Mouse (Mus musculus): ENCODE measurements around the gene Pcdh15.

Pcdh15 gene

DNA sequence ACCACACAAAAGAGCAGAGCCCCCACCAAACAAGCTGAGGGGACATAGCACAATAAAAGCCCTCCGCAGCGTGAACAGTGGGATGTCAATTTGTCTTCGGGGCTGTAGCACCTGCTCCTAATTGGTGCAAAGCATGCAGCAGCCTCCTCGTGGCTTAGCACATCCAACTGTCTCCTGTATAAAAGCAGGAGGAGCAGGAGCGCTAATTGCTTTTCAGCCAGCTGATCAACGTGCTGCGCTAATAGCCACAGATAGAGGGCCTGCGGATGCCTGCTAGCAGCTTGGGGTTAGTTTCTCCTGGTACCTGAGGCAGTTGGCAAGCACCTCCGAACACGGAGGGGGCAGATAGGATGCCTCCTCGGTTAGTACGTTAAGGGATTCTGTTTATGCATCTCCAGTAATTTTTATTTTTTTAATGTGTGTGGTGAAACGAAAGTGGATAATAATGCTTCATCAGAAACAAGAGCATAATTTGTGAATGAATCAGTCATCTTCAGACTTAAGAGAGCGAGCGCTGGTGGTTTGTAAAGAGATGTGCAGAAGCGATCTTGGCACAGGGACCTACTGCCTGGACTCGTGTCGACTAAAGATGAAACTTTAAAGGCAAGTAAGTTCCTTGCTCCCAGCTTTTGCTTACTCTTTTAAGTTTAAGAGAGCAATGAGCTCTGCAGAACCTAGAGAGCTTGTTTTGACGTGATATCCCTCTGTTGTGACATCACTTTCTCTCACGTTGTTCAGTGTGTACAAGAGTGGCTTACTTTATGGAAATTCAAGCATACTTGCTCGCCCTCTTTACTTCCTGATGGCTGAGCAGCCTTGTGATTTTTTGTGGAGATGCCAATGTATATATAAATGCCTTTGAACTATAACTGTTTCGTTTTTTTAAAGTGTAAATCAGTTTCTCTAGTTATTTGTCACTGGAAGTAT is 722.8 kb downstream of the Pcdh15 start:
- peak; percentile 33 for DNase-seq (ENCODE audit: low read depth, low spot score)

- no peak for DNase-seq (ENCODE audit: low read depth, low spot score)
These were observed 724.1 kb downstream of the Pcdh15 start for GRCm38 (mm10) chr10:73823214-73823613.

GRCm38 (mm10) chr10:73826354-73826753 is 727.2 kb downstream of the Pcdh15 start:
- peak; percentile 40 for DNase-seq (ENCODE audit: low read depth, low spot score)

DNA sequence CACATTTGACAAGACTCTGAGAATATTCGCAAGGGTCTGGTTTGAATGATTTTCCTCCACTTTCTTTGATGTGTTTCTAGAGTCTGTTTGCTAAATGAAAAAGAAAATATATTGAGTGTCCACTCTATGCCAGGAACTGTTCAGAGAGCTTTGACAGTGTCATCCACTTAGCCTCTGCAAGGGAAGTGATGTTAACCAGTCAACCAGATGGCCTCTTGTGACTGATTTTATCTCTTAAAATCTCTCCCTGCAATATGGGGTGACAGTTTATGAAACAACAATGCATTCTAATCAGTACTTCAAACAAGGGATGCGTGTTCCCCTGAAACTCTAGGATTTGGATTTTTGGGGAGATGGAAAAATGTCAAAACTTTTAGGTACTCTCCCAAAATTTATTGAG is 729.6 kb downstream of the Pcdh15 start:
- DNase-seq (ENCODE audit: low read depth, low spot score) = no peak

- DNase-seq (ENCODE audit: low read depth, low spot score) = no peak
These were observed 745.9 kb downstream of the Pcdh15 start for GRCm38 (mm10) chr10:73844998-73845397.

DNA sequence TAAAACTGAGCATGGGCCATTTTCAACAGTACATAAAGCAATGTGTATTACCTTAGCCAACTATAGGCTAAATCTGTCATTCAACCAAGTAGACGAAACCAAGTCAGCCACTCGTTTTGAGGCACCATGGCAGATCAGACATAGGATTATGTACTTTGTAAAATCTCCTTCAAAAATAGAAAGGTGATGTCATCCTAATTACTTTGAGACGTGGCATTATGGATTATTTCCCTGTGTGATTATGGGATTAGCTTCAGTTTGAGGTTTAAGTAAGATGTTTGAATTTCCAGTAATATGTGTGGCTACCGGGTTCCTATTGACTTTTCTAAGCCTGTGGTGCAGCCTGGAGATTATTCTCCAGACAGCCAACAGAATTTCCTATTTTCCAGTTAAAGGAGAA is 763.0 kb downstream of the Pcdh15 start:
- DNase-seq (ENCODE audit: low read depth, low spot score) = no peak

DNA sequence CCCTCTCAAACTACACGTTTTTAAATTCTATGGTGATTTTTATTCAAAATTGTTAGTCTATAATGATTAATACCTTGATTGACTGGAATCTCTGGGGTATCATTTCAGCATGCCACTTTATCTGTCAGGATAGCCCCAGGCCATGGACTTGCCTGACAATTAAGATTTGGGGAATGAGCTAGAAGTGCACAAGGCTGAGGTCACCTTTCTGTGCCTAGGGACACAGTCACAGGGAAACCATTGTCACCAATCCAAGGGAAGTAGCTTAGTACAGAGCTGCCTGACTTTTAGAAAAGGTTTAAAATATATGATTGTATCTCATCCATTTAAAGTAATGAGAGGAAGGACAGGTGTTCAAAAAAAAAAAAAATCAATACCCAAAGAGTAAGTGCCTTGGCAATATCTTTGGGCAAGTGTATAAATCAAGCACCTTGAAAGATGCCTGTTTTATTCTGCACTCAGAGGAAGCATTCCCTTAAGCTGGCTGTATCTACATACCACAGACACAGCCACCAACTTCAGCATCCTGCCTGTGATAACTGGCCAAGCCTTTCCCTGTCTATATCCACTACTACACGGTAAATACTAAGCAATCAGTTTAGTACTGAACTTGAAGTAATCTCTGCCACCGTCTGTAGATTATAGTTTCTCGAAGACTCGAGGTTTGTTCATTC is 779.0 kb downstream of the Pcdh15 start:
- no peak for DNase-seq (ENCODE audit: low read depth, low spot score)

DNA sequence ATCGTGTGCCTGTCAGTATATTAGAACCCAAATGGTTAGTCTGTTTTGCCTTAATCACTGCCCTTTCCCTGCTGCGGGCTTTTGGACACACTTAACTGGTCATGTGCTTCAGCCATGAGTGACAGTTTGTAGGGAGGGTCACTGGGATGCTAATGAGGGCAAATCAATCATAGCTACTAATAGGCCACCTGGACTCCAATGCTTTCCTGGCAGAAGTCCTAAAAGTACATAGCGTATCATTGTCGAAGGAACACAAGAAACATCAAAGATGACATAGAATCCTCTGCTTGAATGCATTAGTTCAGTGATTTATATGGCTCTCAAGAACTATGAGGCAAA is 779.6 kb downstream of the Pcdh15 start:
- no peak for DNase-seq (ENCODE audit: low read depth, low spot score)

DNA sequence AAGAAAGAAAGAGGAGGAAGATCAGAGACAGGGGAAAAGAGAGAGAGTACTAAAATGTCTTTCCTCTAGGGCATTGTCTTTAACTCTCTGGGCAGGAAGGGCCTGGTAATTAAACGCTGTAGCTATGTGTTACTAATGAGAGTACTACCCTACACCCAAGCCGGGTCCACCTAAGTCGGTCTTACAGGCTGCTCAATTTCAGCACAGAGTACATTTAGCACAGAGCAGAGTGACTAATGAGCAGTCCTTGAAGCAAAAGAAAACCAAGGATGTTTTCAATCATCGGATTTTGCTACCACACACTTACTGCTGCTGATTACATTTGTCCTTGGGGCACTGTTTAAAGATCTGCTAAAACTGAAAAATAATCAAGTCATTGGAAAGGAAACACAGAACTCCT is 788.6 kb downstream of the Pcdh15 start:
- DNase-seq (ENCODE audit: low read depth, low spot score) = no peak

GRCm38 (mm10) chr10:73892251-73892650 is 793.1 kb downstream of the Pcdh15 start:
- no peak for DNase-seq (ENCODE audit: low read depth, low spot score)

- no peak for DNase-seq (ENCODE audit: low read depth, low spot score)
These were observed 797.0 kb downstream of the Pcdh15 start for GRCm38 (mm10) chr10:73896086-73896607.

DNA sequence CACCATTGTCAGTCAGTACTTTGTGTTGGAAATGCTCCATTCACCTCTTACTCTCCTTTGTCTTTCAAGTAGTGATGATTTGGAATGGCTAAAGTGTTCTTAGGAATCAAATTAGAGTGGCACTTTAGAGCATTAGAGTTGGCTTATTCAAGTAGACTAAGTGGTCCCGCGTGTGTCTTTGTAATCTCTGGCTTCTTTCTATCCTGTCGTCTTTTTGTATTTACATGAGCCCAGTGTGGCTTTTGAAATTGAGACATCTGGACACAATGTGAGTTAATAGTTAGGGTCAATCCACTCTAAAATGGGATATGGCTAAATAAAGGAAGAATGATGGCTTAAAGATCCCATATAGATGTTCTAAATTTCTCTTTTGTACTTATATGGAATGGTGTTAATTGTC is 800.0 kb downstream of the Pcdh15 start:
- DNase-seq (ENCODE audit: low read depth, low spot score) = no peak

DNA sequence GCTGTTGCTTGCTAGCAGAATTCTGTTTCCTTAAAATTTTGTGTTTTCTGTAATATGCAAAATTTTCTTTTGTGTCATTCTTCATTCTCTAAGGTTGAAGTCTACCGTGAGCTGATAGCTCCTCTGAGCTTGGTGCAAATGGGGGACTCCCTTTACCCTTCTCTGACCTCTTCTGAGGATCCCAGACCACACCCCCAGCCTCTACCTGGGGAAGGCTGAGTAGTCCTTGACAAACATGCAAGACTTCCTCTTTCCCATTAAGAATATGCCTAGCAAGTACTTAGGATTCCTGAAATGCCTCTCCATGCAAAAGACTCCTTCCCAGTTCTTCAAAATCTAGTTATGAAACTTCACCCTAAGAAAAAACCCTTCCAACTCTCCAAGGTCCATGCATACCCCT is 808.5 kb downstream of the Pcdh15 start:
- DNase-seq (ENCODE audit: low read depth, low spot score) = no peak

DNA sequence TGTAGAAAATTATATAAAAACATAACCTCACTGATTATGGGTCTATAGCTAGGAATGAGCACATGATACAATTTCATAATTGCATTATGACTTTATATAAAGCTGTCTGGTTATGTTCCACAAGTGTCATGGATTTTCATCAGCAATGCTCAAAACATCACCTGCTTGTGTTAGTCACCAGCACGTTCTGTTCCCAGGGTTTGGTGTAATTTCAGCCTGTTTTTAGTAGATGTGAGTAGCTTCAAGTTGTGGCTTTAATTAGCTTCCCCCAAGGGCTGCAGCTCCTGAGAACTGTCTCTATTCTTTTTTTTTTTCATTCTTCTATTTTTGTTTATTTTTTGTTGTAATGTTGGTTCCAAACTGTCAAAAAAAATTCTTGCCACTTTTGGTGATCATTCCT is 809.4 kb downstream of the Pcdh15 start:
- DNase-seq (ENCODE audit: low read depth, low spot score) = peak; percentile 55

DNA sequence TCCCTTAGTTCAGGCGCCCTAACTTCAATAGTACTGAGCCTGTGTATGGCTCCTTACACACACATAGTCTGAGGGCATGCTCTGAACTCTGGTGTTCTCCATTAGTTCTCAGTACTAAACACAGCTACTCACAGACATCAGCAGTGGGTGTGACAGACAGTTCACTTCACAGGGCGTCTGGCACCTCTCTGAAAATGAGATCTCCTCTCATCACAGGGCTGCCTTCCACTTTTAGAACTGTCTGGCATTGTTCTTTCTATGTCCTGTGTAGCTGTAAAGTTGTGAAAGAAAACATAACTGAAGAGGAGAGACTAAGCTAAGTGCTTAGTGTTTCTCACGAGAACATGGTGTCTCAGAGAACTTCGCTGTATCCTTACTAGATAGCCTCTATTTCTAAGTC is 816.0 kb downstream of the Pcdh15 start:
- no peak for DNase-seq (ENCODE audit: low read depth, low spot score)

GRCm38 (mm10) chr10:73921579-73921978 is 822.4 kb downstream of the Pcdh15 start:
- no peak for DNase-seq (ENCODE audit: low read depth, low spot score)

DNA sequence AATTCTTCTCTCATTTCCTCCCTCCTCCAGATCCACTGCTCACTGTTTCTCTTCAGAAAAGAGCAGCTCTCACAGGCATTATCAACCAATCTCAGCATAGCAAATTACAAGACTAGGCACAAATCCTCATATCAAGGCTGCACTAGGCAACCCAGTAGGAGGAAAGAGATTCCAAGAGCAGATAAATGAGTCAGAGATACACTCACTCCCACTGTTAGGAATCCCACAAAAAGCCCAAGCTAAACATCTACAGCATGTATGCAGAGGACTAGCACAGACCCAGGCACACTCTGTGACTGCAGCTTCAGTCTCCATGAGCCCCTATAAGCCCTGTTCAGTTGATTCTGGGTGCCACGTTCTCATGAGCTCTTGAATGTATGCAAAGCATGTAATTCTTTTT is 829.5 kb downstream of the Pcdh15 start:
- DNase-seq (ENCODE audit: low read depth, low spot score) = no peak

DNA sequence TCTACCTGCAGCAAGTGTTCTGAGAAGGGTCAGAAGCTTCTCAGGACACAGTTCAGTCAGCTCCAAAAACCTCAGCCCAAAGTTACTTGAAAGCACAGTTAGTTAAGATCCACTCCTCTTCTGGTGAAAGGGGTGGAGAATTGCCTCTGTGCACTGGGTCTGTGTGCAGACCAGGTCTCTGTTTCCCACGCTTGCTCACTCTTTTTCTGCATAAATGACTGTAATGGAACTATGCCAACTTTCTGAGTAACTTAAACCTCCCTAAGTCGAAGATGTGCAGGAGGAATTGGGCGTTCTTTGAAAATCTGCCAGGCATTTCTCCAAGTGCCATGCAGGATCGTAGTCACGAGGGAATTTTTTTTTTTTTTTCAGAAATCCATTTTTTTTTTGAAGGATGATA is 830.6 kb downstream of the Pcdh15 start:
- peak; percentile 75 for DNase-seq (ENCODE audit: low read depth, low spot score)

- no peak for DNase-seq (ENCODE audit: low read depth, low spot score)
These were observed 832.0 kb downstream of the Pcdh15 start for GRCm38 (mm10) chr10:73931185-73931584.

DNA sequence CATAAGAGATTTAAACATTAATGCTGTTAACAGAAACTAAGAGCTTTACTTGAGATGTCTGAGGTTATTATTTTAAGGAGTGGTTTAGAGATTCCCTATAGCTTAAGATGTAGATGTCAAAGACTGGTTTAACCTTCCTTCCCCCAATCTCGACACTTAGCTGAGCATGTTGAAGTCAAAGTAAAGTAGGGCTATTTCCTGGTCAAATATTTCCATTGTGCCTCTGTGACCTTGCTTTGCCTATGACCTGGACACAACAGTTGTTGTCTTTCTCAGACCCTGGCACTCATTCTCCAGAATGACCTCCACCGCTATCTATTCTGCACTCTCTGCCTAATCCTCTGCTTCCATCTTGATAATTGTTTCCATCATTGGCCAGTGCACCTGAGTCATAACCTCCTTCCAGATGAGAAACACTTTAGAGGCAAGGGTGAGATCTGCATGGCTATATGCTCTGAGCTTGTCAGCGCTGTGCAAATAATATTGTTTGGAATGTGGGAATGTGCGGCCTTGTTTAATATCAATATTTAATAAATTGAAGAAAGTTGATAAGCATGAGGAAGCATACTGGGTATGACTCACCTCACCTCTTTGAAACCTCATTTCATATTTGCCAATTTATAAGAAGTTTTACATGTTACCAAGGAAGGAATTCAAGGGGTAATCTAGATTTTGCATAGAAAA is 833.0 kb downstream of the Pcdh15 start:
- no peak for DNase-seq (ENCODE audit: low read depth, low spot score)

- DNase-seq (ENCODE audit: low read depth, low spot score) = no peak
These were observed 837.0 kb downstream of the Pcdh15 start for GRCm38 (mm10) chr10:73936121-73936520.

DNA sequence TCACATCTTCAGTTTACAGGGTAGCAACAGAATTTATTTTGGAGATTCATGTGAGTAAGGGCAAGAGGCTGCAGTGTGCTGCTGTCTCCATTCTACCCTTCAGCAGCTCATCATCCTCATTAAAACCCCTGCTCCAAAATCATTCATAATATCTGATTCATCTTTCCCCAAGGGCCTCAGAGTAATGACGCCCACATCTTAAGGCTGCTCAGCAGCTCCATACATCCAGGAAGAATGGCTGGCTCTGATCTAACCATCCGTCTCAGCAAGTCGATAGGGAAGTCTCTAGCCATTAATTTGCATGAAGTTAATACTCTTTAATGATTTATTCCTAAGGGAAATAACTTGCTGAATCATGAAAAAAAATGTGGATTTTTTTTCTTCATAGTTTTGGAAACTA is 839.8 kb downstream of the Pcdh15 start:
- DNase-seq (ENCODE audit: low read depth, low spot score) = no peak

Measured in telencephalon, adult 2 months (tissue).